Mouse (Mus musculus): ENCODE measurements around the gene Slc25a21. TPM values are rescaled to one million over a fixed set of nuclear protein-coding genes. Genes with fewer than 3 reads are reported as not detected.

Gene Slc25a21
- polyA plus RNA-seq, 1 experiment from 2014 or later, result 2.3 TPM

DNA sequence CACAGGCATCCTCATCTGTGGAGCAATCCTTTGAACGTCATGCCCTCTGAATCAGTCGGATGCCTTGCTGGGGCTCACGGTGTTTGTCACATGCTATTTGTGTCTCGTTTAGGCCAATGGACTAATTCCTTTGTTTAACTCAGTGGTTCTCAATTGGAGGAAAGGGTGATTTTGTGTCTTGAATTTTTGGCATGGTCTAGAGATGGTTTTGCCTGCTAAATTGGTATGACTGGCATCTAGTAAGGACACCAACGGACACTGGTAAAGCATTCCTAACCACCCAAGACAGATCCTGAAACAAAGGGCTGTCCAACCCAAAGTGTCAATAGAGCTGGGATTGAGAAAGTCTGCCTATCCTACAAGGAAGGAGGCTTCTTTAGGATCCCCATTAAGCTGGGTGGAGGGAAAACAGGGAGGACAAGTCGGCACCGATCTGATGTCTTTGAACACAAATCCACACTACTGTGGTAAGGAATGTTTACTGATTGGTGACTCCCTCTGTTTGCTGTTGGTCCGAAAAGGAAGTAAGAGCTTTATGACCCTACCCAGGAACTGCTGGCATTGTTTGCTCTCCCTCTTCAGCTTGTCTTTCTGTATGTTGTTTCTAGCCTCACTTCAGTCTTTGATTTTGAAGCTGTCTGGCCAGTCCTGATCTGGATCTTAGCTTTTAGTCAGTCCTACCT lies 294.4 kb downstream of the Slc25a21 start:
- Histone ChIP-seq H3K9ac (ENCODE audit: low read length) (no peak overlapping the region), H3K27me3 (ENCODE audit: control insufficient read depth, insufficient read depth, low read length) (no peaks in the 10 kb centered on the region), H3K36me3 (ENCODE audit: control insufficient read depth, insufficient read depth, low read length) (no peaks in the 10 kb centered on the region), H3K4me3 (ENCODE audit: low read depth, low read length) (no peak overlapping the region), H3K9me3 (ENCODE audit: control insufficient read depth, low read length) (no peaks in the 10 kb centered on the region), H3K4me1 (replicated peaks; ENCODE audit: control insufficient read depth, insufficient read depth, low read length) (no peaks in the 10 kb centered on the region), H3K4me2 (ENCODE audit: low read depth, low read length, severe bottlenecking) (no peak overlapping the region), H3K27ac (ENCODE audit: low read depth, low read length) (no peak overlapping the region)
- 87% methylated on average over 8 of the region's 8 CpGs for WGBS
- ATAC-seq (replicated peaks; ENCODE audit: low FRiP score) (no peak), DNase-seq (ENCODE audit: low spot score) (no peak)

DNA sequence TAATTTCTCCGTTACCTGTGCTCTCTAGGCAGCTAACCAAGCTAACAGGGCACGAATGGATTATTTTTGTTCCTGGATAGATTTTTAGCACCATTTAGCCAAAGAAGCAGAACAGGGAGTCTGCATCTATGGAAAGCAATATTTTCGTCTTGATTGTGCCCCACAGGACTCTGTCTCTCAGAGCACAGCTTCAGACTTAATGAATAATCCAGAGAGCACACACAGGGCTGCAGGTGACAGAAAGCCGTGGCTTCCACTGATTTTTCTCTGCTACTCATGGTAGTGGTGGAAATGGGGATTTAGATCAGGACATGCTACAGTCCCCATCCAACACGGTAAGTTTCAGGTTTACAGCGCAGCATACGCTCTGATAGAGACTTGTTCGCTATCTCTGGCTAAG lies 299.3 kb downstream of the Slc25a21 start:
- H3K9ac ChIP-seq (ENCODE audit: low read length), result no peak overlapping the region
- H3K27me3 ChIP-seq (ENCODE audit: control insufficient read depth, insufficient read depth, low read length), result no peaks in the 10 kb centered on the region
- WGBS, result 78% methylated on average over 8 of the region's 8 CpGs
- no peaks in the 10 kb centered on the region for H3K36me3 ChIP-seq (ENCODE audit: control insufficient read depth, insufficient read depth, low read length)
- ATAC-seq (replicated peaks; ENCODE audit: low FRiP score) (no peak), DNase-seq (ENCODE audit: low spot score) (no peak)
- no peaks in the 10 kb centered on the region for H3K9me3 ChIP-seq (ENCODE audit: control insufficient read depth, low read length)
- no peak overlapping the region for H3K4me3 ChIP-seq (ENCODE audit: low read depth, low read length)
- no peaks in the 10 kb centered on the region for H3K4me1 ChIP-seq (replicated peaks; ENCODE audit: control insufficient read depth, insufficient read depth, low read length)
- no peak overlapping the region for H3K27ac ChIP-seq (ENCODE audit: low read depth, low read length)
- H3K4me2 ChIP-seq (ENCODE audit: low read depth, low read length, severe bottlenecking), result no peak overlapping the region

DNA sequence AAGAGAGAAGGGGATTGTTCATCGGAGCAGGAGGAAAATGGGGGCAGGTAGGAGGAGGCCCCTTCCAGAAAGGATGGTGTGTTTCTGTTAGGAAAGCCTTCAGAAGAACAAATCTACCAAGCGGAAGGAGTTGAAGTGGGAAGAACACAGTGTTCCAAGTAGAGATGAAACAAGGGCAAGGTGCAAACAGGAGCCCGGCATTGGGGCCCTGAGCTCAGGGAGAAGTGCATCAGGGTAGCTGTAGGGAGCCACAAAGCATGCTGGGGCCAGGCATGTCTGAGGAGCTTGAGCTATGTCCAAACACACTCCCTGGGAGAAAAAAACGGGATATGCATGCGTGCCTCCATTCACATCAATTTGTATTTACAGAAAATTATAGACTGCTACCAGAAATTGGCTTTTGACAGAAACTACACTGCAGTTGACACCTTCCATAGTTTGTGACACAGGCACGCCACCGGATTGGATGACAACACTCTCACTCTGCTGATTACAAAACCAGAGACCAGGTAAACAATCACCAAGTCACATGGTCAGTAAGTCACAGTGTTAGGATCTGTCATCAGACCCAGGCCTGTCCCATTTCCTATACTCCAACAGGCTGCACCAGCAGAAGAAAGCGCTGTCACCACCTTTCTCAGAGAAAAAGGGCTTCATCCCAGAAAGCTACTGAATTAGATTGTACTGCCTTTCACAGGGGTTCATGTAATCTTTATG lies 299.9 kb downstream of the Slc25a21 start:
- Histone ChIP-seq H3K36me3 (ENCODE audit: control insufficient read depth, insufficient read depth, low read length) (no peaks in the 10 kb centered on the region), H3K27ac (ENCODE audit: low read depth, low read length) (no peak overlapping the region), H3K4me3 (ENCODE audit: low read depth, low read length) (no peak overlapping the region), H3K27me3 (ENCODE audit: control insufficient read depth, insufficient read depth, low read length) (no peaks in the 10 kb centered on the region), H3K9me3 (ENCODE audit: control insufficient read depth, low read length) (no peaks in the 10 kb centered on the region), H3K9ac (ENCODE audit: low read length) (no peak overlapping the region), H3K4me1 (replicated peaks; ENCODE audit: control insufficient read depth, insufficient read depth, low read length) (no peaks in the 10 kb centered on the region), H3K4me2 (ENCODE audit: low read depth, low read length, severe bottlenecking) (no peak overlapping the region)
- DNase-seq (ENCODE audit: low spot score) (no peak), ATAC-seq (replicated peaks; ENCODE audit: low FRiP score) (no peak)
- 88% methylated on average over 8 of the region's 8 CpGs for WGBS

DNA sequence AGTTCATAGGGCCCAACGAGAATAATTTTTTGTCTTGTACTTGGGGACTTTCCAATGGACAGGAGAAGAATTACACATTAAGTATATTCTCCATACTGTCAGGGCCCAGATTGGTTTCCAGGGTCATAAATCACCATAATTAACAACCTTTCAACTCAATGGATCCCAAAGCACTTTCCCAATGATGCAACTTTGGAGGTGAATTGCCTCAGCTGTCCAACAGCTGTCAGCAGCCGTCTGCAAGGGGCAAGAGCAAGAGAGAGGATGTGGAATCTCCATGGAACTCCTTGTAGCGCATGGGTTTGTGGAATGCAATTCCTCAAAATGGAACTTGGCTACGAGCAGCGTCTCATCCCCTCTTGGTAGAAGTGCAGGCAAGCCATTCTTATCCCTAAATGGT lies 302.3 kb downstream of the Slc25a21 start:
- ATAC-seq (replicated peaks; ENCODE audit: low FRiP score), result no peak
- H3K9me3 ChIP-seq (ENCODE audit: control insufficient read depth, low read length), result no peaks in the 10 kb centered on the region
- no peak overlapping the region for H3K27ac ChIP-seq (ENCODE audit: low read depth, low read length)
- no peaks in the 10 kb centered on the region for H3K4me1 ChIP-seq (replicated peaks; ENCODE audit: control insufficient read depth, insufficient read depth, low read length)
- no peak overlapping the region for H3K4me2 ChIP-seq (ENCODE audit: low read depth, low read length, severe bottlenecking)
- no peaks in the 10 kb centered on the region for H3K36me3 ChIP-seq (ENCODE audit: control insufficient read depth, insufficient read depth, low read length)
- H3K27me3 ChIP-seq (ENCODE audit: control insufficient read depth, insufficient read depth, low read length), result no peaks in the 10 kb centered on the region
- WGBS, result 82% methylated on average over 5 of the region's 5 CpGs
- no peak overlapping the region for H3K9ac ChIP-seq (ENCODE audit: low read length)
- no peak overlapping the region for H3K4me3 ChIP-seq (ENCODE audit: low read depth, low read length)
- no peak for DNase-seq (ENCODE audit: low spot score)

DNA sequence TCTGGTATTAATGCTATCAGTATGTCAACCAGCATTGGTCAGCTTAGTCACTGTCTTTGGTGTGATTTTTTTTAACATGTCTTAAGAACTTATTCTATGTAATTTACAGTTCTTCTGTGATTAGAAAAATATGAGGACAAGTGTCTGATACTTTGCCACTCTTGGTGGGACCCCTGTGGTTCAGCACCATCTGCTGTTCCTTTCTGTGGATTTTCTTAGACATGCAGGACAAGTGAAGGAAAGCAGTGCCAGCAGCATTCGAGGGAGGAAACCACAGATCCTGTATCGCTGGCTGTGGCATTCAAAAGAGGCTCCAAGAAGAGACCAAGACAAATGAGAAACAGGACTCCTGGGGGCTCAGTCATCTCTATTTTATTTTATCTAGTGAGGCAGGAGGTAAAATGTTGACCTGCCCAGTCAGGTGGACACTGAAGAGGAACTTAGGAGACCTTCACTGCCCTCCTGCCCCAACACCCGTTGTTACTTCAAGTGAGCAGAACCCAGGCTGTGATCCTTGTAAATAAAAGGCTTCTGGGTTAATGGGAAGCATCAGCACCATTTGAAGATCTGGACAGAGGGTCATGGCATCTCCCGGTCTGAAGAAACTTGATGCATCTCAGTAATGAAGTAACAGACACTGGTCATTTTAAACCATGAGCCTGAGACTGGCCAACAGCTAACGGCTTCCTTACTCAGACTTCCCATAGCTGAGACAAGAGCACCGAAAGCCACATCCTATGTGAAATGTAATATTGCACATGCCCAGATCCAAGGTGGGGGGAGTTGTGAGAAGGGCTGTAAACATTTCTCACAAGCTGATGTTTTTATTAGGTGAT lies 306.2 kb downstream of the Slc25a21 start:
- Histone ChIP-seq H3K27ac (ENCODE audit: low read depth, low read length) (no peak overlapping the region), H3K36me3 (ENCODE audit: control insufficient read depth, insufficient read depth, low read length) (no peaks in the 10 kb centered on the region), H3K9me3 (ENCODE audit: control insufficient read depth, low read length) (no peaks in the 10 kb centered on the region), H3K4me3 (ENCODE audit: low read depth, low read length) (no peak overlapping the region), H3K9ac (ENCODE audit: low read length) (no peak overlapping the region), H3K4me1 (replicated peaks; ENCODE audit: control insufficient read depth, insufficient read depth, low read length) (no peaks in the 10 kb centered on the region), H3K4me2 (ENCODE audit: low read depth, low read length, severe bottlenecking) (no peak overlapping the region), H3K27me3 (ENCODE audit: control insufficient read depth, insufficient read depth, low read length) (no peaks in the 10 kb centered on the region)
- 76% methylated on average over 6 of the region's 6 CpGs for WGBS
- ATAC-seq (replicated peaks; ENCODE audit: low FRiP score) (no peak), DNase-seq (ENCODE audit: low spot score) (no peak)

DNA sequence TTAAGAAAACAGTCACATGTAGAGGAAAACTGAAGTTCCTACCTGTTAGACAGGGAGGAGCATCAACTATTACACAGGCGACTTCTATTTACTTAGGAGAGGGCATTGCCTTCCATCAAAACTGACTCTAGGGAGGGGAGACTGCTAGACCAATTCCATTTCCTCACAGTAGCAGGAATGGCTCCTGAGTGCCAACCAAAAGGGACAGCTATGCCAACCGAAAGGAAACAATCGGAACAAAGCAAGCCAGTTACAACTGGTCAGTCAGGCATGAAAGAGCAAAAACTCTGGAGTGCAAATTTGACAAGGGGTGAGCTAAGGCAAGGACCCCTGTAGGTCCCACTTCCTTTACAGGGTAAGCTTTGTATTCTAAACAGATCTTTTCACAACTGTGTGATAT lies 319.5 kb downstream of the Slc25a21 start:
- Histone ChIP-seq H3K9ac (ENCODE audit: low read length) (no peak overlapping the region), H3K4me2 (ENCODE audit: low read depth, low read length, severe bottlenecking) (no peak overlapping the region), H3K27me3 (ENCODE audit: control insufficient read depth, insufficient read depth, low read length) (no peaks in the 10 kb centered on the region), H3K27ac (ENCODE audit: low read depth, low read length) (no peak overlapping the region), H3K9me3 (ENCODE audit: control insufficient read depth, low read length) (no peaks in the 10 kb centered on the region), H3K36me3 (ENCODE audit: control insufficient read depth, insufficient read depth, low read length) (no peaks in the 10 kb centered on the region), H3K4me3 (ENCODE audit: low read depth, low read length) (no peak overlapping the region), H3K4me1 (replicated peaks; ENCODE audit: control insufficient read depth, insufficient read depth, low read length) (no peaks in the 10 kb centered on the region)
- no peak for ATAC-seq (replicated peaks; ENCODE audit: low FRiP score)
- WGBS, result 43% methylated on average over 3 of the region's 3 CpGs
- no peak for DNase-seq (ENCODE audit: low spot score)

DNA sequence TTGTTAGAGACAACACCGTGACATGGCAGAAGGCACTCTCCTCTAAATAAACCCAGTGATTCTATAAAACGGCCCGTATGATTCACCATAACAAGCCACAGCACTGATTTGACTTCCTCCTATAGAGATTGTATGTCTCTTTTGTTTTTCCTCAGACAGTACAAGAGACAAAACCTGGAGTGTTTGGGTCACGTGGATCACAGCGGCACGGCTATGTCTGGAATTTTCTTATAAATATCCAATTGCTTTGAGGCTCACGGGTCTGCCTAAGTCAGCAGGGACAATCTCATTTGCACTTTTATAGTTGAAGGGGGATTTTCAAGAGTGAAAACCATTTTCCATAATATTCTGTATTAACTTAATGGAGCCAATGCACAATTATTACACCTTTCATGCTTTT lies 320.7 kb downstream of the Slc25a21 start:
- no peaks in the 10 kb centered on the region for H3K27me3 ChIP-seq (ENCODE audit: control insufficient read depth, insufficient read depth, low read length)
- WGBS, result 57% methylated on average over 7 of the region's 7 CpGs
- H3K9me3 ChIP-seq (ENCODE audit: control insufficient read depth, low read length), result no peaks in the 10 kb centered on the region
- H3K36me3 ChIP-seq (ENCODE audit: control insufficient read depth, insufficient read depth, low read length), result no peaks in the 10 kb centered on the region
- DNase-seq (ENCODE audit: low spot score) (no peak), ATAC-seq (replicated peaks; ENCODE audit: low FRiP score) (no peak)
- no peak overlapping the region for H3K27ac ChIP-seq (ENCODE audit: low read depth, low read length)
- H3K4me3 ChIP-seq (ENCODE audit: low read depth, low read length), result no peak overlapping the region
- H3K9ac ChIP-seq (ENCODE audit: low read length), result no peak overlapping the region
- H3K4me2 ChIP-seq (ENCODE audit: low read depth, low read length, severe bottlenecking), result no peak overlapping the region
- no peaks in the 10 kb centered on the region for H3K4me1 ChIP-seq (replicated peaks; ENCODE audit: control insufficient read depth, insufficient read depth, low read length)

DNA sequence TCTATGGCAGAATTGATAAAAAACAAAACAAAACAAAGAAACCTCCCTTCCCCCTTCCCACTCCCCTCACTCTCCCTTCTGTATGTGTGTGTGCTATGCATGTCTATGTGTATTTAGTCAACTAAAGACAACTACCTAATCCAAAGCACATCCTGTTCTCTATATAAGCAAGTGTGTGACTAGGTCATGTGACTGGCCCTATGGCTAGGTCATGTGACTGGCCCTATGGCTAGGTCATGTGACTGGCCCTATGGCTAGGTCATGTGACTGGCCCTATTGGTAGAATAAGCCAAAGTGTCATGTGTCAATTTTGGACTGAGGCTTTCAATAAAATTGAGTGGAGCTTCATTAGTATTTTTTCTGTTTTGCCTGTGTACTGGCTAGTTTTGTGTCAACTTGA lies 324.1 kb downstream of the Slc25a21 start:
- Histone ChIP-seq H3K27me3 (ENCODE audit: control insufficient read depth, insufficient read depth, low read length) (no peaks in the 10 kb centered on the region), H3K27ac (ENCODE audit: low read depth, low read length) (no peak overlapping the region), H3K9me3 (ENCODE audit: control insufficient read depth, low read length) (no peaks in the 10 kb centered on the region), H3K36me3 (ENCODE audit: control insufficient read depth, insufficient read depth, low read length) (no peaks in the 10 kb centered on the region), H3K4me3 (ENCODE audit: low read depth, low read length) (no peak overlapping the region), H3K9ac (ENCODE audit: low read length) (no peak overlapping the region), H3K4me1 (replicated peaks; ENCODE audit: control insufficient read depth, insufficient read depth, low read length) (no peaks in the 10 kb centered on the region), H3K4me2 (ENCODE audit: low read depth, low read length, severe bottlenecking) (no peak overlapping the region)
- ATAC-seq (replicated peaks; ENCODE audit: low FRiP score), result no peak
- no peak for DNase-seq (ENCODE audit: low spot score)
